Mouse (Mus musculus): ENCODE measurements around the gene 1300017J02Rik.

Gene 1300017J02Rik

GRCm38 (mm10) chr9:103212654-103213420 is 92.0 kb downstream of the 1300017J02Rik start:
- DNase-seq (ENCODE audit: low read depth, low spot score), result no peak
- no peaks in the 10 kb centered on the region for H3K36me3 ChIP-seq (ENCODE audit: control insufficient read depth, insufficient read depth, low read length, poor library complexity, severe bottlenecking)

DNA sequence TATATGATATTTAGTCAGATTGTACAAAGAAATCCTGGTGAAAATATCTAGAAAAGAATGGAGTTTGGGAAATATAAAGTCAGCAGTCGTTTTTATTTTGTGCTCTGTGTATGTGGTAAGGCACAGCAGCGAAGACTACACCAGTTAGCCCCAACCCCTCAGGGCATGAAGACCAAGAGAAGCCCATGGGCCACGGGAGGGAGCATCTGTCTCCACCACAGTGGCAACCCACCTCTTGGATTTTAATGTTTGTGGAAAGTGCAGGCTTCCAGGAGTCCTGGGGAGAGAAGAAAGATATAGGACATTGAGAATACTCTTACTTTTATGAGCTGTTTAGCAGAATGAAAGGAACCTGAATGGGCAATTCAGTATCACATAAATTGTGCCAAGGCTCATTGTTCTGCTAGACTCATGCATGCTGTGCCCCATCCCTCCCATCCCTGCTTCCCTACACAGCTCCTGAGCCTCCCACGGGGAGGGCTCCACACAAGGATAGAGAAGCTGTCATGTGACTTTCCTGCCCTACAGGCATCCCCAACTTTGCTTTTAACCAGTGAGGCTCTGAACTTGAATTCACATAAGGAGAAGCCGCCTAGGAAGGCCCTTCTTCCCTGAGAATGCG is 96.0 kb downstream of the 1300017J02Rik start:
- no peak for DNase-seq (ENCODE audit: low read depth, low spot score)
- Histone ChIP-seq H3K27me3 (ENCODE audit: control insufficient read depth, insufficient read depth, low read length, poor library complexity, severe bottlenecking) (no peaks in the 10 kb centered on the region), H3K36me3 (ENCODE audit: control insufficient read depth, insufficient read depth, low read length, poor library complexity, severe bottlenecking) (no peaks in the 10 kb centered on the region)

More at GRCm38 (mm10) chr9:103212654-103213420, 92.0 kb downstream of the 1300017J02Rik start:
- H3K27me3 ChIP-seq (ENCODE audit: control insufficient read depth, insufficient read depth, low read length, poor library complexity, severe bottlenecking), result no peaks in the 10 kb centered on the region

GRCm38 (mm10) chr9:103207846-103208245 is 97.0 kb downstream of the 1300017J02Rik start:
- peak; percentile 91 for DNase-seq (ENCODE audit: low read depth, low spot score)
- H3K36me3 ChIP-seq (ENCODE audit: control insufficient read depth, insufficient read depth, low read length, poor library complexity, severe bottlenecking), result no peaks in the 10 kb centered on the region
- H3K27me3 ChIP-seq (ENCODE audit: control insufficient read depth, insufficient read depth, low read length, poor library complexity, severe bottlenecking), result no peaks in the 10 kb centered on the region

GRCm38 (mm10) chr9:103205786-103206185 is 99.1 kb downstream of the 1300017J02Rik start:
- no peak for DNase-seq (ENCODE audit: low read depth, low spot score)
- Histone ChIP-seq H3K27me3 (ENCODE audit: control insufficient read depth, insufficient read depth, low read length, poor library complexity, severe bottlenecking) (no peaks in the 10 kb centered on the region), H3K36me3 (ENCODE audit: control insufficient read depth, insufficient read depth, low read length, poor library complexity, severe bottlenecking) (no peaks in the 10 kb centered on the region)

DNA sequence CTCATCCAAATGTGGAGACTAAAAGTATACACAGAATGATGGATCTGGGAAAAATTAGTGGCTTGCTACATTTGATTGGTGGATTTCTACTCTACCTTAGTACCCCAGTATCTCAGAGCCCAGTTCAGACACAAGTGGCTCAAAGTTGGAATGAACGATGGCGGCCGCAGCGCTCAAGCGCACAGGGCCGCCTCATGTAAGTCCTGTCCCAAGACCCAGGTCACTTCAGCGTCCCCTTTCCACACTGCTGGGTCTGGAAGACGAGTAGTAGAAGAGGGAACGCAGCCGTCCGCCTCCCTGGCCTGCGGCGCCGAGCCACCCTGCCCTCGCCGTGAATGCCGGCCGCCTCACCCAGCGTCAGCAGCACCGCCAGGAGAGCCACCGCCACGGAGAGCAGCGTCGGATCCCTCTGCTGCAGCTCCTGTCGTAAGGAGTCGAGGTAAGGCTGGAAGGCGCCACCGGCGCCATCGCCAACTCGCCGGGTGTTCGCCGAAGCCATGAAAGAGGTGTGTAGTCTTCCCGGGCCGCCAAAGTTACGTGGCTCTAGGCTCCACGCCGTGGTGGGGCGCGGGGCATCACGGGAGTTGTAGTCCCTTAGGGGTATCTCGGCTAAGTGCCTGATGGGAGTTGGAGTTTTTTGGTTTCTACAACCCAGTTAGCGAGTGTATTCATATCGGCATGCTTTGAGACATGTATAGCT is 103.2 kb downstream of the 1300017J02Rik start, which contains the start of gene Srprb:
Srprb (minus strand) TSS at position 577 of the 700 bp plus-strand sequence.
- DNase-seq (ENCODE audit: low read depth, low spot score), result peak; percentile 91
- peaks cover 2% of the 10 kb centered on the region for H3K36me3 ChIP-seq (ENCODE audit: control insufficient read depth, insufficient read depth, low read length, poor library complexity, severe bottlenecking)
- no peaks in the 10 kb centered on the region for H3K27me3 ChIP-seq (ENCODE audit: control insufficient read depth, insufficient read depth, low read length, poor library complexity, severe bottlenecking)

All from splenic B cell, adult 2 months (primary cell).